Mouse (Mus musculus) left cerebral cortex, postnatal 4 days (tissue): ENCODE results near the gene Traf4. TPM values are rescaled to one million over a fixed set of nuclear protein-coding genes. Genes with fewer than 3 reads are reported as not detected.
"Not testable (repeated sequence)": the region's sequence is repeated elsewhere in the genome, so short reads cannot be mapped to it uniquely, and the experiment has no call there.

ENCODE experiments used
- DNase-seq: peaks from one replicate; pipeline ENCODE4 v3.0.0-alpha.2; 2022
- intact Hi-C: fragments of 180-260 bp; cut with DNase I; formaldehyde crosslinking; loops from one replicate; pipeline ENCODE4 v1.15.1; 2025
- total RNA-seq, 2 experiments: library from RNA; stranded (reverse); gene quantifications; 2 replicates each; pipeline ENCODE4 v1.2.3; 2021

Traf4 gene
- 10 to 100 TPM; 74.4 to 79.6 TPM for total RNA-seq

GRCm38 (mm10) chr11:78164924-78165760, at the start of gene Traf4:
Traf4 (minus strand) TSS chr11:78165589.
- peak; percentile 88 for DNase-seq
- intact Hi-C loops, result no loop called here

GRCm38 (mm10) chr11:78213086-78213817, 47.9 kb upstream of the Traf4 start:
- intact Hi-C loops, result no loop called here
- DNase-seq, result no peak

- DNase-seq, result no peak
- intact Hi-C loops, result no loop called here
Measured at GRCm38 (mm10) chr11:78211513-78211912, 46.1 kb upstream of the Traf4 start.

- intact Hi-C loops, result no loop called here
- no peak for DNase-seq
Measured at GRCm38 (mm10) chr11:78210615-78211014, 45.2 kb upstream of the Traf4 start.

- intact Hi-C loops, result no loop called here
- no peak for DNase-seq
Measured at GRCm38 (mm10) chr11:78209886-78210285, 44.5 kb upstream of the Traf4 start.

GRCm38 (mm10) chr11:78207190-78207589, 41.8 kb upstream of the Traf4 start:
- no peak for DNase-seq
- intact Hi-C loops, result no loop called here

GRCm38 (mm10) chr11:78205361-78206206, 40.2 kb upstream of the Traf4 start:
- intact Hi-C loops, result no loop called here
- DNase-seq, result no peak

- no peak for DNase-seq
- intact Hi-C loops, result no loop called here
Measured at GRCm38 (mm10) chr11:78204287-78204686, 38.9 kb upstream of the Traf4 start.

- DNase-seq, result no peak
- intact Hi-C loops, result no loop called here
Measured at GRCm38 (mm10) chr11:78202372-78202771, 37.0 kb upstream of the Traf4 start.

- intact Hi-C loops, result no loop called here
- DNase-seq, result no peak
Measured at GRCm38 (mm10) chr11:78195101-78195863, 29.9 kb upstream of the Traf4 start.

GRCm38 (mm10) chr11:78194411-78195100, 29.2 kb upstream of the Traf4 start:
- intact Hi-C loops, result no loop called here
- peak; percentile 57 for DNase-seq

GRCm38 (mm10) chr11:78193113-78193512, 27.7 kb upstream of the Traf4 start, which contains the start of gene Proca1:
Proca1 (plus strand) TSS chr11:78193392.
- DNase-seq, result no peak
- intact Hi-C loops, result no loop called here

GRCm38 (mm10) chr11:78190041-78190440, 24.7 kb upstream of the Traf4 start:
- intact Hi-C loops, result no loop called here
- no peak for DNase-seq

- peak; percentile 89 for DNase-seq
- intact Hi-C loops, result no loop called here
Measured at GRCm38 (mm10) chr11:78189234-78190040, 24.0 kb upstream of the Traf4 start.

GRCm38 (mm10) chr11:78188331-78189233, 23.2 kb upstream of the Traf4 start, which contains the start of gene Rab34:
Rab34 (plus strand) TSS chr11:78188430.
- intact Hi-C loops, result no loop called here

GRCm38 (mm10) chr11:78184702-78185101, 19.3 kb upstream of the Traf4 start:
- DNase-seq, intact Hi-C loops: not testable (repeated sequence)

More at GRCm38 (mm10) chr11:78188331-78189233, 23.2 kb upstream of the Traf4 start, which contains the start of gene Rab34:
- peak; percentile 89 for DNase-seq

GRCm38 (mm10) chr11:78183884-78184514, 18.6 kb upstream of the Traf4 start:
- intact Hi-C loops, result no loop called here
- no peak for DNase-seq
